Mouse (Mus musculus): ENCODE results near the gene Tmem121. TPM values are rescaled to one million over a fixed set of nuclear protein-coding genes. Genes with fewer than 3 reads are reported as not detected.

Tmem121 gene
- polyA plus RNA-seq, 1 experiment: 4.1 TPM

GRCm38 (mm10) chr12:113152272-113152661, 33.5 kb upstream of the Tmem121 start:
- Histone ChIP-seq H3K4me2 (ENCODE audit: low read depth) (peak overlapping the region; percentile 82), H3K79me2 (ENCODE audit: control insufficient read depth, insufficient read depth) (peaks cover 12% of the 10 kb centered on the region), H3ac (ENCODE audit: control insufficient read depth, insufficient read length) (peak overlapping the region; percentile 1), H3K27me3 (ENCODE audit: control insufficient read depth, insufficient read depth, insufficient read length) (no peaks in the 10 kb centered on the region), H3K36me3 (ENCODE audit: control insufficient read depth, insufficient read depth) (no peaks in the 10 kb centered on the region), H3K4me3 (peak overlapping the region; percentile 76)
- no peak for TF ChIP-seq POLR2A (IDR thresholded peaks at IDR 0.05; ENCODE audit: insufficient read length, low read depth)
- no peak for TF ChIP-seq TCF3 (IDR thresholded peaks at IDR 0.05; ENCODE audit: insufficient read length, low read depth)
- no peak for TF ChIP-seq MAX (IDR thresholded peaks at IDR 0.05; ENCODE audit: low read depth)
- TF ChIP-seq CEBPB (IDR thresholded peaks at IDR 0.05; ENCODE audit: insufficient read depth, poor library complexity, severe bottlenecking): no peak
- TF ChIP-seq TCF12 (IDR thresholded peaks at IDR 0.05; ENCODE audit: insufficient read depth, poor library complexity, severe bottlenecking): no peak
- TF ChIP-seq POLR2AphosphoS2 (IDR thresholded peaks at IDR 0.05; ENCODE audit: insufficient read length, low read depth): no peak
- TF ChIP-seq USF1 (IDR thresholded peaks at IDR 0.05; ENCODE audit: low read depth): no peak
- no peak for TF ChIP-seq REST (IDR thresholded peaks at IDR 0.05; ENCODE audit: insufficient read depth, insufficient read length)
- TF ChIP-seq MYOD1 (IDR thresholded peaks at IDR 0.05; ENCODE audit: control insufficient read depth in 1 of 3, insufficient read length in 2 of 3, low read depth in 2 of 3): no peak
- no peak for TF ChIP-seq MYOG (IDR thresholded peaks at IDR 0.05; ENCODE audit: control insufficient read depth in 1 of 3, insufficient read depth in 1 of 3, insufficient read length in 2 of 3, low read depth in 2 of 3)
- no peak for TF ChIP-seq SRF (IDR thresholded peaks at IDR 0.05; ENCODE audit: control insufficient read depth, insufficient read length, low read depth)
- TF ChIP-seq E2F4 (IDR thresholded peaks at IDR 0.05; ENCODE audit: insufficient read depth): no peak

DNA sequence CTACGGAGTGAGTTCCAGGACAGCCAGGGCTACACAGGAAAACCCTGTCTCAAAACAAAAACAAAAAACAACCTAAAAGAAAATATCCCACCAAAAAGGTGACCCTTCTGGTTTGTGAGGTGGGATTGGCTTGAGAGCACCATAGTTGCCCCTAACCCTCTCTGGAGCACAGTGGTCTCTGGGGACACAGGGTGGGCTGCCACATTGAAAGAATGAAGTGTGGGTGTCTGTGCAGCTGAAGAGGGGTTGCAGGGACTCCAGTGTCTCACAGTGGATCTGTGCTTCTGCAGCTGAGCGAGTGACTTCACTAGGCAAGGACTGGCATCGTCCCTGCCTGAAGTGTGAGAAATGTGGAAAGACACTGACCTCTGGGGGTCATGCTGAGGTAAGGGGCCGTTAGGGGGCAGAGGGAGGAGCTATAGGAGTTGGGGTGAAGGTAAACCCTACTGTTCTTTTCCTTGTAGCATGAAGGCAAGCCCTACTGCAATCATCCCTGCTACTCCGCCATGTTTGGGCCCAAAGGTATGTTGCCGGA, 32.7 kb upstream of the Tmem121 start:
- Histone ChIP-seq H3K4me3 (peak overlapping the region; percentile 76), H3K4me2 (ENCODE audit: low read depth) (peak overlapping the region; percentile 82), H3K27me3 (ENCODE audit: control insufficient read depth, insufficient read depth, insufficient read length) (no peaks in the 10 kb centered on the region), H3K79me2 (ENCODE audit: control insufficient read depth, insufficient read depth) (peaks cover 12% of the 10 kb centered on the region), H3ac (ENCODE audit: control insufficient read depth, insufficient read length) (peak overlapping the region; percentile 1), H3K36me3 (ENCODE audit: control insufficient read depth, insufficient read depth) (no peaks in the 10 kb centered on the region)
- no peak for TF ChIP-seq CEBPB (IDR thresholded peaks at IDR 0.05; ENCODE audit: insufficient read depth, poor library complexity, severe bottlenecking)
- no peak for TF ChIP-seq REST (IDR thresholded peaks at IDR 0.05; ENCODE audit: insufficient read depth, insufficient read length)
- TF ChIP-seq MYOG (IDR thresholded peaks at IDR 0.05; ENCODE audit: control insufficient read depth in 1 of 3, insufficient read depth in 1 of 3, insufficient read length in 2 of 3, low read depth in 2 of 3): no peak

- H3K79me2 ChIP-seq (ENCODE audit: control insufficient read depth, insufficient read depth): peaks cover 12% of the 10 kb centered on the region
- no peaks in the 10 kb centered on the region for H3K27me3 ChIP-seq (ENCODE audit: control insufficient read depth, insufficient read depth, insufficient read length)
- TF ChIP-seq SRF (IDR thresholded peaks at IDR 0.05; ENCODE audit: control insufficient read depth, insufficient read length, low read depth) (no peak), TCF12 (IDR thresholded peaks at IDR 0.05; ENCODE audit: insufficient read depth, poor library complexity, severe bottlenecking) (no peak), REST (IDR thresholded peaks at IDR 0.05; ENCODE audit: insufficient read depth, insufficient read length) (no peak), MAX (IDR thresholded peaks at IDR 0.05; ENCODE audit: low read depth) (no peak), MYOG (IDR thresholded peaks at IDR 0.05; ENCODE audit: control insufficient read depth in 1 of 3, insufficient read depth in 1 of 3, insufficient read length in 2 of 3, low read depth in 2 of 3) (no peak), CEBPB (IDR thresholded peaks at IDR 0.05; ENCODE audit: insufficient read depth, poor library complexity, severe bottlenecking) (no peak)
- H3K36me3 ChIP-seq (ENCODE audit: control insufficient read depth, insufficient read depth): no peaks in the 10 kb centered on the region
- H3K4me3 ChIP-seq: no peak overlapping the region
- peak overlapping the region; percentile 82 for H3K4me2 ChIP-seq (ENCODE audit: low read depth)
- H3ac ChIP-seq (ENCODE audit: control insufficient read depth, insufficient read length): no peak overlapping the region
Observed at GRCm38 (mm10) chr12:113153971-113154370, 31.8 kb upstream of the Tmem121 start.

DNA sequence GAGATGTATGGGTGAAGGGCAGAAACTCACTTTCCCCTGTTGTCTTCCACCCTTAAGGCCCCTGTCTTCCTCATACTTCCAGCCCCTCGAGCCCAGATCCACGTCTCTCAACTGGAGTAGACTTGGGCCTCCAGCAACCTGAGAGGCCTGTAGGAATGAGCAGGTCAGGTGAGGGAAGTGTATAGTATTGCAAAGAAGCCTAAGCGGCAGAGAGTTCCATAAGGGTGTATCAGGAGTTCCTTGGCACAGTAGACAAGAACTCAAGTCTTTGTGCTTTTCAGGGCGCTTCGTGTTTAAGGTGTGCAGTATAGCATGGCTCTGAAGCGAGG, 31.0 kb upstream of the Tmem121 start:
- no peak for TF ChIP-seq TCF12 (IDR thresholded peaks at IDR 0.05; ENCODE audit: insufficient read depth, poor library complexity, severe bottlenecking)
- TF ChIP-seq POLR2A (IDR thresholded peaks at IDR 0.05; ENCODE audit: insufficient read length, low read depth): no peak
- TF ChIP-seq MYOD1 (IDR thresholded peaks at IDR 0.05; ENCODE audit: control insufficient read depth in 1 of 3, insufficient read length in 2 of 3, low read depth in 2 of 3): no peak
- no peak for TF ChIP-seq USF1 (IDR thresholded peaks at IDR 0.05; ENCODE audit: low read depth)
- no peak for TF ChIP-seq CEBPB (IDR thresholded peaks at IDR 0.05; ENCODE audit: insufficient read depth, poor library complexity, severe bottlenecking)
- TF ChIP-seq MYOG (IDR thresholded peaks at IDR 0.05; ENCODE audit: control insufficient read depth in 1 of 3, insufficient read depth in 1 of 3, insufficient read length in 2 of 3, low read depth in 2 of 3): no peak
- TF ChIP-seq MAX (IDR thresholded peaks at IDR 0.05; ENCODE audit: low read depth): no peak
- no peak for TF ChIP-seq SRF (IDR thresholded peaks at IDR 0.05; ENCODE audit: control insufficient read depth, insufficient read length, low read depth)
- no peak for TF ChIP-seq REST (IDR thresholded peaks at IDR 0.05; ENCODE audit: insufficient read depth, insufficient read length)
- TF ChIP-seq POLR2AphosphoS2 (IDR thresholded peaks at IDR 0.05; ENCODE audit: insufficient read length, low read depth): no peak
- no peak for TF ChIP-seq E2F4 (IDR thresholded peaks at IDR 0.05; ENCODE audit: insufficient read depth)
- TF ChIP-seq TCF3 (IDR thresholded peaks at IDR 0.05; ENCODE audit: insufficient read length, low read depth): no peak
- Histone ChIP-seq H3K4me2 (ENCODE audit: low read depth) (peak overlapping the region; percentile 82), H3K27me3 (ENCODE audit: control insufficient read depth, insufficient read depth, insufficient read length) (no peaks in the 10 kb centered on the region), H3K79me2 (ENCODE audit: control insufficient read depth, insufficient read depth) (peaks cover 12% of the 10 kb centered on the region), H3ac (ENCODE audit: control insufficient read depth, insufficient read length) (no peak overlapping the region), H3K36me3 (ENCODE audit: control insufficient read depth, insufficient read depth) (no peaks in the 10 kb centered on the region), H3K4me3 (peak overlapping the region; percentile 30)

- Histone ChIP-seq H3K79me2 (ENCODE audit: control insufficient read depth, insufficient read depth) (peaks cover 12% of the 10 kb centered on the region), H3K36me3 (ENCODE audit: control insufficient read depth, insufficient read depth) (no peaks in the 10 kb centered on the region), H3K4me2 (ENCODE audit: low read depth) (peak overlapping the region; percentile 82), H3K27me3 (ENCODE audit: control insufficient read depth, insufficient read depth, insufficient read length) (no peaks in the 10 kb centered on the region), H3K4me3 (peak overlapping the region; percentile 30), H3ac (ENCODE audit: control insufficient read depth, insufficient read length) (no peak overlapping the region)
- TF ChIP-seq MAX (IDR thresholded peaks at IDR 0.05; ENCODE audit: low read depth): no peak
- no peak for TF ChIP-seq REST (IDR thresholded peaks at IDR 0.05; ENCODE audit: insufficient read depth, insufficient read length)
- peak; percentile 51 for TF ChIP-seq POLR2AphosphoS2 (IDR thresholded peaks at IDR 0.05; ENCODE audit: insufficient read length, low read depth)
- no peak for TF ChIP-seq TCF3 (IDR thresholded peaks at IDR 0.05; ENCODE audit: insufficient read length, low read depth)
- TF ChIP-seq E2F4 (IDR thresholded peaks at IDR 0.05; ENCODE audit: insufficient read depth): no peak
- no peak for TF ChIP-seq USF1 (IDR thresholded peaks at IDR 0.05; ENCODE audit: low read depth)
- TF ChIP-seq CEBPB (IDR thresholded peaks at IDR 0.05; ENCODE audit: insufficient read depth, poor library complexity, severe bottlenecking): no peak
- peak; percentile 9 for TF ChIP-seq POLR2A (IDR thresholded peaks at IDR 0.05; ENCODE audit: insufficient read length, low read depth)
- no peak for TF ChIP-seq SRF (IDR thresholded peaks at IDR 0.05; ENCODE audit: control insufficient read depth, insufficient read length, low read depth)
- no peak for TF ChIP-seq TCF12 (IDR thresholded peaks at IDR 0.05; ENCODE audit: insufficient read depth, poor library complexity, severe bottlenecking)
- TF ChIP-seq MYOD1 (IDR thresholded peaks at IDR 0.05; ENCODE audit: control insufficient read depth in 1 of 3, insufficient read length in 2 of 3, low read depth in 2 of 3): no peak
- no peak for TF ChIP-seq MYOG (IDR thresholded peaks at IDR 0.05; ENCODE audit: control insufficient read depth in 1 of 3, insufficient read depth in 1 of 3, insufficient read length in 2 of 3, low read depth in 2 of 3)
Observed at GRCm38 (mm10) chr12:113155076-113155771, 30.5 kb upstream of the Tmem121 start.

Data from myocyte (in vitro differentiated cells).